Mouse (Mus musculus) liver, postnatal 0 days (tissue): ENCODE measurements around the gene Prg3. TPM values are rescaled to one million over a fixed set of nuclear protein-coding genes. Genes with fewer than 3 reads are reported as not detected.

Experiments used
- ATAC-seq: fragments of 200-750 bp; cut with Nextera tagmentation; 2 replicates; pipeline ENCODE4 v1.8.0; 2017; ENCODE audit warnings: mild to moderate bottlenecking, moderate library complexity
- DNase-seq: peaks from one replicate; pipeline ENCODE4 v3.0.0-alpha.2; 2016
- H3K27ac ChIP-seq: fragments of 300-500 bp; sonication (generic); 2 replicates; pipeline ENCODE4 v1.5.1; 2014; ENCODE audit warnings: antibody characterized with exemption, moderate library complexity, mild to moderate bottlenecking, low read depth
- H3K27me3 ChIP-seq: fragments of 300-500 bp; sonication (generic); 2 replicates; pipeline ENCODE4 v1.6.1; 2014; ENCODE audit warnings: low read length, control low read depth, mixed read lengths; ENCODE audit not compliant: insufficient read depth
- H3K36me3 ChIP-seq: fragments of 300-500 bp; sonication (generic); replicated peaks from 2 replicates; pipeline ENCODE4 v1.6.1; 2014; ENCODE audit warnings: mild to moderate bottlenecking, control low read depth, low read length, moderate library complexity, mixed read lengths; ENCODE audit not compliant: insufficient read depth
- H3K4me1 ChIP-seq: fragments of 300-500 bp; sonication (generic); 2 replicates; pipeline ENCODE4 v1.6.1; 2014; ENCODE audit warnings: antibody characterized with exemption, mild to moderate bottlenecking, control low read depth; ENCODE audit not compliant: insufficient read depth
- H3K4me2 ChIP-seq: fragments of 300-500 bp; sonication (generic); 2 replicates; pipeline ENCODE4 v1.6.1; 2014; ENCODE audit warnings: low read depth, mild to moderate bottlenecking, low read length, moderate library complexity, mixed read lengths
- H3K4me3 ChIP-seq: fragments of 300-500 bp; sonication (generic); 2 replicates; pipeline ENCODE4 v1.5.1; 2014; ENCODE audit warnings: low read depth, low read length
- H3K9ac ChIP-seq: fragments of 300-500 bp; sonication (generic); replicated peaks from 2 replicates; pipeline ENCODE4 v1.6.1; 2014; ENCODE audit warnings: mild to moderate bottlenecking, moderate library complexity
- H3K9me3 ChIP-seq: fragments of 300-500 bp; sonication (generic); 2 replicates; pipeline ENCODE4 v1.6.1; 2016; ENCODE audit warnings: mild to moderate bottlenecking, control low read depth, low read length, mixed read lengths
- CTCF ChIP-seq: sonication (generic); IDR thresholded peaks from 2 replicates; pipeline ENCODE4 v1.5.1; 2016; ENCODE audit warnings: antibody characterized with exemption, low read depth
- EP300 ChIP-seq: IDR thresholded peaks from 2 replicates; pipeline ENCODE4 v1.6.1; 2016; ENCODE audit warnings: antibody characterized with exemption, low read depth, mild to moderate bottlenecking
- WGBS: fragments of 180-500 bp; shearing (Covaris S2); extraction: QIAGEN DNeasy Blood & Tissue Kit; methylation state at CpG from one replicate; pipeline ENCODE4 v1.1.7; 2014; ENCODE audit not compliant: insufficient replicate concordance; 5-methylcytosine and 5-hydroxymethylcytosine counted together
- polyA plus RNA-seq: library from polyadenylated mRNA; unstranded; fragments of >200 nt; fragmentation: Nextera tagmentation; extraction: Ambion mirVana; gene quantifications from 2 replicates; pipeline ENCODE4 v1.2.1, GENCODE M21; 2015

Gene Prg3
- polyA plus RNA-seq, 1 experiment from 2014 or later: 5.1 TPM

DNA sequence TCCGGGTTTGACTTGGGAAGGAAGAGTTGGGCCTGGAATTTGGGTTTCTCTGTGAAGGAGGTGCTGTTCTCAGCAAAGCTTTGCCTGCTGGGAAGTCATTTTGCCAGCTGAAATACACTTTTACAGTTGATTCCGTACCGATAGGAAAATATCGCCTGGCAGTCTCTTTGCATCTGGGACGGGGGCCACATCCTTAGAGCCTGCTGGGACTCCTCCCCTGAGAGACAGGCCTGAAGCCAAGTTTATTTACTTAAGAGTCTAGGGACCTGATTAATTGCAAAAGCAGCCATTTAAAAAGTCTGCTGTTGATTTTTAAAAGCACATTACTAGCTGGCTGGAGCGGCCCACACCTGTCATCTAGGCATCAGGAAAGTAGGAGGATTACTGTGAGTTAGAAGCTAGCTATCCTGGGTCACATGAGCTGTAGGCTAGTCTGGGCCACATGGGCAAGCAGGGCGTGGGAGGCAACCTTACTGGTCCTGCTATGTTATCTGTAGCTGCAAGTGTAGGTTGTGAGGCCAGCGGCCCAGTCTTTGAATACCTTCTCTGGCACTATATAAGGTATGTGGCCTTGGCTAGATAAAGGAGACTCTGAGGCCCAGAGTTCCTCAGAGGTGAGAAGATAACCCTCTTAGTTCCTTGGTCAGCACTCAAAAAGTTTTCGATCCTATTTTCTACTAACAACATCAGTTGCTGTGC is 24.0 kb downstream of the Prg3 start:
- 55% methylated on average over 9 of the region's 9 CpGs for WGBS
- H3K9ac ChIP-seq: 0 out of 2 replicates have a peak overlapping the region, but pooled peaks have one; percentile 26

DNA sequence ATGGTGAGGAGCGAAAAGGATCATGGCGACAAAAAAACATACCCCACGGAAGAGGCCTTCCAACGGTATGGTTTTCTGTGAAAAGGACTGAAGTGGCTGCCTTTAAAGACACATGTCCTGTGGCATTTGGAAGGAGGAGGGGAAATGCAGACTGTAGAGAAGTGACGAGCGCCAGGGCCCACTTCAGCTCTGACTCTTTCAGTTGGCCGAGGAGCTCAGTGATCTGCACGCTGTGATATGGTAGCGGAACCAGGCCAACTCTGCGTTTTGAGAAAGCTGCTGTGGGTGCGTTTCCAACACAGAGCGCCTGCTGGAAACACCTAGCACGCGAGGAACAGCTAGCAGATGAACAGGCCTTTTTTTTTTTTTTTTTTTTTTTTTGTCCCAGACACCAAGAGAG is 24.7 kb downstream of the Prg3 start:
- DNase-seq (no peak), ATAC-seq (peak; percentile 37)
- Histone ChIP-seq H3K4me3 (0 out of 2 replicates have a peak overlapping the region, but pooled peaks have one; percentile 9), H3K4me1 (peaks cover 29% of the 10 kb centered on the region), H3K9ac (0 out of 2 replicates have a peak overlapping the region, but pooled peaks have one; percentile 4), H3K27ac (peak overlapping the region; percentile 81), H3K4me2 (peak overlapping the region; percentile 52), H3K36me3 (no peaks in the 10 kb centered on the region), H3K9me3 (no peaks in the 10 kb centered on the region), H3K27me3 (no peaks in the 10 kb centered on the region)
- TF ChIP-seq EP300 (no peak), CTCF (no peak)
- WGBS: 58% methylated on average over 14 of the region's 14 CpGs

More for the DNA sequence above, 24.0 kb downstream of the Prg3 start:
- Histone ChIP-seq H3K4me1 (peaks cover 32% of the 10 kb centered on the region), H3K27ac (peak overlapping the region; percentile 81), H3K4me3 (0 out of 2 replicates have a peak overlapping the region, but pooled peaks have one; percentile 9), H3K36me3 (no peaks in the 10 kb centered on the region), H3K4me2 (peak overlapping the region; percentile 52), H3K9me3 (no peaks in the 10 kb centered on the region), H3K27me3 (no peaks in the 10 kb centered on the region)
- ATAC-seq: peak; percentile 93
- DNase-seq: peak; percentile 62
- TF ChIP-seq CTCF: no peak
- peak; percentile 76 for TF ChIP-seq EP300

DNA sequence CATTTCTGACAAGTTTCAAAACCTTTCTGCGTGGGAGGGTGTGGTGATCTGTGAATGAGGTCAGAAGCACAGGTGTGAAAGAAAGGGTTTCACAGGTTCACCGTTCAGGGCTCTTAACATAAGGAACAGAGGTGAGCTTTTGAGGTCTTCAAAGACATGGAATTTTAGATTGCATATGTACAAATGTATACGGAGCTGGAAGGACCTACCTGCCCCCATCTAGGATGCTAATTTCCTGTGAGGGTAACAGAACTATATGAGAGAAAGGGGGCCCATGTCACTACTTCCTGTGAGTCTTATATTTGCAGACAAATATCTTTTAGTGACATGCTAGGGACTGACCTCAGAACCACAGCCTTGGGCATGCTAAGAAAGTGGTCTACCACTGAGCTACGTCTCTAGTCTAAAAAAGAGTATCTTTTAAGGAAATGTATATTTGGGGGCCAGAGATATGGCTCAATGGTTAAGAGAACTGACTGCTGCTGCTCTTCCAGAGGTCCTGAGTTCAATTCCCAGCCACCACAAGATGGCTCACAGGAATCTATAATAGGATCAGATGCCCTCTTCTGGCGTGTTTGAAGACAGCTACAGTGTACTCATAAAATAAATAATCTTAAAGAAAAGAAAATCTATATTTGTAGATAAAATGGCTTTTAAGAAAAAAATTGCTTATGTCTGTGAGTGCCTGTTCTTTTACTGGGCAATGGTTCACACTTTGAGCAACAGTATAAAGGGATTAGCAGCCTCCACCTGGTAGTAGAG is 26.0 kb downstream of the Prg3 start:
- H3K9ac ChIP-seq: no peak overlapping the region
- H3K4me2 ChIP-seq: no peak overlapping the region
- no peaks in the 10 kb centered on the region for H3K9me3 ChIP-seq
- DNase-seq (no peak), ATAC-seq (no peak)
- H3K4me1 ChIP-seq: peaks cover 29% of the 10 kb centered on the region
- H3K36me3 ChIP-seq: no peaks in the 10 kb centered on the region
- H3K27ac ChIP-seq: no peak overlapping the region
- WGBS: 67% methylated on average over 5 of the region's 5 CpGs
- TF ChIP-seq CTCF: 0 out of 2 replicates have a peak, but pooled peaks have one; percentile 28
- no peak for TF ChIP-seq EP300
- no peaks in the 10 kb centered on the region for H3K27me3 ChIP-seq
- no peak overlapping the region for H3K4me3 ChIP-seq

DNA sequence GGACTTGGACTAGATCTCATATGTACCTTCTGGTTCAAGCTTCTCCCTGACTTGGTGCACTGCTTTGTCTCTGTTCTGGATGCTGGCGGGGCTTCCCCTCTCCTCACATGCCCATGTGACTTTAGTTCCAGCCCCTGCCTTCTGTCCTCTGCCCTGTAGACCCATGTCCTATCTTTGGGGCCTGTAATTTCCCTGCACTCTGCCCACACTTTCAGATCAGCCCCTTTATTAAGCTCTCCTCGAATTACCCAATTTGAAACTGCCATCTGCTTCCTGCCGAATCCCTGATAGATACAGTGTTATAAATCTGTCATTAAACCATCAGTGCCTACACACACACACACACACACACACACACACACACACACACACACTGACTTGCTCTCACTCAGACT is 26.6 kb downstream of the Prg3 start:
- Histone ChIP-seq H3K36me3 (no peaks in the 10 kb centered on the region), H3K9ac (no peak overlapping the region), H3K27me3 (no peaks in the 10 kb centered on the region), H3K27ac (no peak overlapping the region), H3K4me1 (peaks cover 25% of the 10 kb centered on the region), H3K4me2 (no peak overlapping the region), H3K9me3 (no peaks in the 10 kb centered on the region), H3K4me3 (no peak overlapping the region)
- ATAC-seq (no peak), DNase-seq (no peak)
- TF ChIP-seq EP300 (no peak), CTCF (no peak)
- 39% methylated on average over 3 of the region's 3 CpGs for WGBS

DNA sequence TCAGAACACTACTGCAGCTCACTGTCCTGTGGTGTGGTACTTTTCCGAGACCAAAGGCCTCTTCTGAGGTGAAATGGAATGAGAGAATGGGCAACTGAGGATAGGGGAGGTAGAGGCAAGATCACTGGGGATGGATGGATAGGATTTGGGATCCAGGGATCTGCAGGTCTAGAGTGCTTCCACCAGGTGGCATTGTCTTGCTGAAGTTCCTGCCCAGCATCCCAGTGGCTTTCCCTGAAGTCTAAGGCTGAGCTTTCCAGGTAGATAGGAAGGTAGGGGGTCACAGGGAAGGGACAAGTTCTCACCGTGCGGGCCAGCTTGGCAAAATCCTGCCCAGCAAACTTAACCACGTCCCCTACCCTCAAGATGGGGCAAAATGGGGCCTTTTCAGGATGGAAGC is 34.0 kb downstream of the Prg3 start:
- 42% methylated on average over 4 of the region's 4 CpGs for WGBS
- Histone ChIP-seq H3K9ac (no peak overlapping the region), H3K36me3 (no peaks in the 10 kb centered on the region), H3K4me2 (no peak overlapping the region), H3K4me3 (no peak overlapping the region), H3K27me3 (no peaks in the 10 kb centered on the region), H3K27ac (no peak overlapping the region), H3K9me3 (no peaks in the 10 kb centered on the region), H3K4me1 (no peaks in the 10 kb centered on the region)
- DNase-seq (peak; percentile 39), ATAC-seq (0 out of 2 replicates have a peak, but pooled peaks have one; percentile 21)
- TF ChIP-seq CTCF: peak; percentile 77
- no peak for TF ChIP-seq EP300

DNA sequence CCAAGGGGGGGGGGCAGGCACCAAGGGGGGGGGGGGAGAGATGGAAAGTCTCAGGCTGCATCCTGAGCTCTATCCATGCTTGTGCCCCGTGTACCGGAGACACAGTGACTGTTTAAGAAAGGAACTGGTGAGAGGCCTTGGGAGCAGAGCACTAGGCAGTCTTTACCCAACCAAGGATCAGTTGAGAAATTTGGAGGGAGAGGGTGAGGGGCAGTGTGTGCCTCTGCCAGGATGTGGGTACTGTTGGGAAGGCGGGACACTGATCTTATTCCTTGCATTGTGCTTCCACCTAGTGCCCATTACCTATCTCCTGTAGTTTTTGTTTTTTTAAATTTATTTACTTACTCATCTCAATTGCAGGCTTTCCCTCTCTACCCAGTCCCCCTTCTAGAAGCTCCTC is 38.2 kb downstream of the Prg3 start:
- DNase-seq (no peak), ATAC-seq (0 out of 2 replicates have a peak, but pooled peaks have one; percentile 23)

More for the DNA sequence above, 38.2 kb downstream of the Prg3 start:
- 72% methylated on average over 3 of the region's 3 CpGs for WGBS
- Histone ChIP-seq H3K27ac (no peak overlapping the region), H3K27me3 (no peaks in the 10 kb centered on the region), H3K4me2 (no peak overlapping the region), H3K4me1 (peaks cover 3% of the 10 kb centered on the region), H3K9me3 (no peaks in the 10 kb centered on the region), H3K36me3 (no peaks in the 10 kb centered on the region), H3K9ac (no peak overlapping the region), H3K4me3 (no peak overlapping the region)
- TF ChIP-seq CTCF (no peak), EP300 (no peak)
